Comparison of ENCODE assay signal across 24 mouse cellular contexts in the genomic region with DNA sequence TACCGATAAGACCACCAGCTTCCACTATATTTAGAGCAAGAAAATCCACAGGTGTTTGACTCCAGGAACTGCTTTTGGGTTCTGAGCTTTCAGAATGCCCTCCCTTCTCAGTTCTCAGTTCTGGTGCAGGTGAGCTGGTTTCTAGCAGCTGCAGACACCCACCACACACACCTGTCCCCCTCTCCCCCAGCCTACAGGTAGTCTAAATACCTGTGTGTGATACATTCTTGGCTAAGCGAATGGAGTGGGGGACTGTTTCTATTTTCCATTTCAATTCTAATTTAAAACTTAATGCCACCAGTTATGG. TPM values are rescaled to one million over a fixed set of nuclear protein-coding genes. Genes with fewer than 3 reads are reported as not detected.
DNase-seq lines count a peak whose midpoint lies in the region; ATAC-seq and TF ChIP-seq lines count a peak whose summit lies in the region.
"Had no signal": no experiment of that assay in that cellular context is flagged by ENCODE, and none has a peak within 500 bp of the region (broad histone marks: within the 10 kb centered on the region; RNA-seq: fewer than 3 reads in every experiment).

No protein-coding gene starts in this region.

- no peak overlapping the region for H3K9ac ChIP-seq in forebrain, postnatal 0 days
- H3K9ac ChIP-seq in heart, embryonic 13.5 days: no peak overlapping the region
- H3K9ac ChIP-seq in limb, embryonic 12.5 days (replicated peaks): no peak overlapping the region
- no peak overlapping the region for H3K9ac ChIP-seq in CH12.LX (ENCODE audit: insufficient read depth, low read depth)
- H3K9ac ChIP-seq: embryonic facial prominence, embryonic 15.5 days; kidney, embryonic 15.5 days; limb, embryonic 13.5 days; liver, embryonic 12.5 days; neural tube, embryonic 15.5 days; stomach, embryonic 15.5 days had no signal

- H3K9me3 ChIP-seq in forebrain, embryonic 10.5 days: no peaks in the 10 kb centered on the region
- no peaks in the 10 kb centered on the region for H3K9me3 ChIP-seq in forebrain, postnatal 0 days (ENCODE audit: low read length)
- H3K9me3 ChIP-seq in heart, embryonic 13.5 days: no peaks in the 10 kb centered on the region
- no peaks in the 10 kb centered on the region for H3K9me3 ChIP-seq in limb, embryonic 12.5 days
- H3K9me3 ChIP-seq in limb, embryonic 10.5 days (replicated peaks): no peaks in the 10 kb centered on the region
- H3K9me3 ChIP-seq in CH12.LX (replicated peaks; ENCODE audit: low read length): no peaks in the 10 kb centered on the region
- H3K9me3 ChIP-seq: embryonic facial prominence, embryonic 15.5 days; kidney, embryonic 15.5 days; limb, embryonic 13.5 days; liver, embryonic 12.5 days; midbrain, embryonic 10.5 days; neural tube, embryonic 15.5 days; stomach, embryonic 15.5 days had no signal

- peak overlapping the region; percentile 70; the same call in 1 of the 2 replicates for H3K27ac ChIP-seq in forebrain, embryonic 10.5 days
- no peak overlapping the region for H3K27ac ChIP-seq in forebrain, postnatal 0 days (ENCODE audit: low read depth, low read length)
- no peak overlapping the region; the same call in 1 of the 2 replicates for H3K27ac ChIP-seq in heart, embryonic 13.5 days (replicated peaks)
- 0 out of 2 replicates have a peak overlapping the region, but pooled peaks have one; percentile 31 for H3K27ac ChIP-seq in limb, embryonic 12.5 days
- no peak overlapping the region for H3K27ac ChIP-seq in limb, embryonic 10.5 days
- no peak overlapping the region for H3K27ac ChIP-seq in CH12.LX (ENCODE audit: insufficient read depth, low read depth)
- H3K27ac ChIP-seq: embryonic facial prominence, embryonic 15.5 days; hindbrain, postnatal 0 days; kidney, embryonic 15.5 days; limb, embryonic 13.5 days; liver, embryonic 12.5 days; neural tube, embryonic 15.5 days had no signal

- H3K79me2 ChIP-seq in CH12.LX (replicated peaks; ENCODE audit: control insufficient read depth, extremely low read depth, insufficient read depth, poor library complexity, severe bottlenecking): no peaks in the 10 kb centered on the region

- H3K4me3 ChIP-seq in forebrain, embryonic 10.5 days: no peak overlapping the region
- H3K4me3 ChIP-seq in forebrain, postnatal 0 days (ENCODE audit: low read depth, low read length): no peak overlapping the region
- no peak overlapping the region for H3K4me3 ChIP-seq in heart, embryonic 13.5 days
- no peak overlapping the region for H3K4me3 ChIP-seq in limb, embryonic 12.5 days (replicated peaks)
- H3K4me3 ChIP-seq in limb, embryonic 10.5 days: no peak overlapping the region
- H3K4me3 ChIP-seq in CH12.LX (replicated peaks in 1 of 3; ENCODE audit: low read depth in 2 of 3, low read length in 2 of 3, poor library complexity in 1 of 3): no peak overlapping the region
- H3K4me3 ChIP-seq: embryonic facial prominence, embryonic 15.5 days; kidney, embryonic 15.5 days; limb, embryonic 13.5 days; liver, embryonic 12.5 days; midbrain, embryonic 10.5 days; neural tube, embryonic 15.5 days; stomach, embryonic 15.5 days had no signal

- no peak overlapping the region for H3K4me2 ChIP-seq in forebrain, postnatal 0 days (ENCODE audit: low read depth)
- peak overlapping the region; percentile 57 for H3K4me2 ChIP-seq in heart, embryonic 13.5 days
- H3K4me2 ChIP-seq in limb, embryonic 12.5 days: peak overlapping the region; percentile 23; the same call in 1 of the 2 replicates
- H3K4me2 ChIP-seq in CH12.LX (ENCODE audit: insufficient read depth, low read depth, poor library complexity, severe bottlenecking): no peak overlapping the region
- H3K4me2 ChIP-seq: embryonic facial prominence, embryonic 15.5 days; liver, embryonic 12.5 days; neural tube, embryonic 15.5 days; stomach, embryonic 15.5 days had no signal

- no peak for TF ChIP-seq CTCF in forebrain, postnatal 0 days (IDR thresholded peaks at IDR 0.05; ENCODE audit: low read depth)
- no peak for TF ChIP-seq CTCF in CH12.LX (conservative IDR thresholded peaks at IDR 0.05 in 1 of 2, IDR thresholded peaks at IDR 0.05 in 1 of 2; ENCODE audit: low read depth in 2 of 2, low read length in 2 of 2)

- H3K36me3 ChIP-seq in forebrain, embryonic 10.5 days (replicated peaks): no peaks in the 10 kb centered on the region
- H3K36me3 ChIP-seq in forebrain, postnatal 0 days (ENCODE audit: insufficient read depth): no peaks in the 10 kb centered on the region
- H3K36me3 ChIP-seq in heart, embryonic 13.5 days: no peaks in the 10 kb centered on the region
- no peaks in the 10 kb centered on the region for H3K36me3 ChIP-seq in limb, embryonic 12.5 days
- H3K36me3 ChIP-seq in limb, embryonic 10.5 days: no peaks in the 10 kb centered on the region
- no peaks in the 10 kb centered on the region for H3K36me3 ChIP-seq in CH12.LX (replicated peaks in 1 of 2; ENCODE audit: control insufficient read depth in 1 of 2, insufficient read depth in 1 of 2, low read length in 1 of 2)
- H3K36me3 ChIP-seq: embryonic facial prominence, embryonic 15.5 days; kidney, embryonic 15.5 days; limb, embryonic 13.5 days; midbrain, embryonic 10.5 days; neural tube, embryonic 15.5 days; stomach, embryonic 15.5 days had no signal

- H3K27me3 ChIP-seq in forebrain, embryonic 10.5 days (ENCODE audit: poor library complexity, severe bottlenecking): no peaks in the 10 kb centered on the region
- H3K27me3 ChIP-seq in forebrain, postnatal 0 days (ENCODE audit: insufficient read depth, low read length): no peaks in the 10 kb centered on the region
- no peaks in the 10 kb centered on the region for H3K27me3 ChIP-seq in heart, embryonic 13.5 days (replicated peaks)
- H3K27me3 ChIP-seq in limb, embryonic 12.5 days: no peaks in the 10 kb centered on the region
- no peaks in the 10 kb centered on the region for H3K27me3 ChIP-seq in limb, embryonic 10.5 days (ENCODE audit: low read depth, poor library complexity, severe bottlenecking)
- no peaks in the 10 kb centered on the region for H3K27me3 ChIP-seq in CH12.LX (replicated peaks)
- H3K27me3 ChIP-seq: embryonic facial prominence, embryonic 15.5 days; kidney, embryonic 15.5 days; limb, embryonic 13.5 days; liver, embryonic 12.5 days; neural tube, embryonic 15.5 days; stomach, embryonic 15.5 days had no signal

- no peak; the same call in 1 of the 2 replicates for TF ChIP-seq RAD21 in CH12.LX (IDR thresholded peaks at IDR 0.05; ENCODE audit: low read depth, low read length)

- H3K4me1 ChIP-seq in forebrain, embryonic 10.5 days: peaks cover 24% of the 10 kb centered on the region
- H3K4me1 ChIP-seq in forebrain, postnatal 0 days (ENCODE audit: insufficient read depth): no peaks in the 10 kb centered on the region
- peaks cover 16% of the 10 kb centered on the region for H3K4me1 ChIP-seq in heart, embryonic 13.5 days
- peaks cover 20% of the 10 kb centered on the region for H3K4me1 ChIP-seq in limb, embryonic 12.5 days (replicated peaks)
- H3K4me1 ChIP-seq in limb, embryonic 10.5 days: peaks cover 17% of the 10 kb centered on the region
- peaks cover 16 to 30% of the 10 kb centered on the region in 2 experiments for H3K4me1 ChIP-seq in CH12.LX (ENCODE audit: control insufficient read depth in 1 of 2, insufficient read depth in 2 of 2)

- WGBS in forebrain, embryonic 10.5 days: 63% methylated on average over 2 of the region's 2 CpGs
- WGBS in forebrain, postnatal 0 days: 64% methylated on average over 2 of the region's 2 CpGs
- WGBS in heart, embryonic 13.5 days: 53% methylated on average over 2 of the region's 2 CpGs
- WGBS in limb, embryonic 12.5 days: 63% methylated on average over 2 of the region's 2 CpGs
- 63% methylated on average over 2 of the region's 2 CpGs for WGBS in limb, embryonic 10.5 days

- no peak for DNase-seq in forebrain, embryonic 10.5 days (ENCODE audit: extremely low spot score, low spot score)
- no peak for DNase-seq in forebrain, postnatal 0 days
- DNase-seq in heart, postnatal 14 days: no peak
- DNase-seq in limb, embryonic 10.5 days (ENCODE audit: low spot score): no peak
- DNase-seq in CH12.LX (ENCODE audit: extremely low read depth): no peak
- DNase-seq: adrenal gland, postnatal 14 days; cerebellum, adult 8-10 months; cerebellum, postnatal 36 days; layer of hippocampus, postnatal 36 days; lung, adult 2 months; right cerebral cortex, adult 18-20 months; right cerebral cortex, postnatal 4 days; thymus, adult 18-20 months; thymus, postnatal 36 days had no signal

- in situ Hi-C loops in CH12.LX (cut with MboI; ENCODE audit: low pct_ligation_motif_present, low pct_unique_long_range_greater_than_20kb, low sequenced_read_pairs): no loop called here

- TF ChIP-seq EP300 in CH12.LX (IDR thresholded peaks at IDR 0.05; ENCODE audit: low read length): 0 out of 2 replicates have a peak, but pooled peaks have one; percentile 42

- TF ChIP-seq POLR2A in CH12.LX (IDR thresholded peaks at IDR 0.05; ENCODE audit: low read depth, low read length): no peak

- dilution Hi-C loops in CH12.LX (cut with MboI; ENCODE audit: extremely low pct_ligation_motif_present, extremely low pct_unique_long_range_greater_than_20kb, low sequenced_read_pairs): no loop called here

- no peak for ATAC-seq in forebrain, postnatal 0 days
- ATAC-seq in heart, embryonic 13.5 days (ENCODE audit: extremely low read depth, insufficient number of reproducible peaks, low FRiP score, low TSS enrichment): no peak
- ATAC-seq in limb, embryonic 12.5 days (ENCODE audit: insufficient number of reproducible peaks, insufficient read depth, low FRiP score, low TSS enrichment, low read depth): no peak
- ATAC-seq: liver, embryonic 12.5 days had no signal

- intact Hi-C loops in heart, postnatal 14 days (cut with DNase I): no loop called here

TF ChIP-seq in CH12.LX, 34 proteins besides CTCF, POLR2A, EP300 and RAD21 (continues in another document):
- TF ChIP-seq TCF12 (IDR thresholded peaks at IDR 0.05; ENCODE audit: low read depth, low read length) (peak; percentile 92), MAZ (IDR thresholded peaks at IDR 0.05; ENCODE audit: low read depth, low read length) (no peak), MYC (IDR thresholded peaks at IDR 0.05; ENCODE audit: low read depth, low read length) (no peak), MEF2A (IDR thresholded peaks at IDR 0.05; ENCODE audit: borderline replicate concordance, low read depth, low read length) (0 out of 2 replicates have a peak, but pooled peaks have one; percentile 52), SMC3 (IDR thresholded peaks at IDR 0.05; ENCODE audit: low read depth, low read length) (no peak)

RNA-seq across cellular contexts. Expression of a gene that starts 25.2 kb away (rescaled TPM):
- polyA plus RNA-seq in forebrain, embryonic 10.5 days (2016; fragmentation: Nextera tagmentation; extraction: Ambion mirVana): 1.7 and 2.1 TPM in 2 replicates
- 1.9 and 2.0 TPM in 2 replicates for total RNA-seq in forebrain, postnatal 0 days (2014; rRNA removed)
- 0.69 and 1.1 TPM in 2 replicates for polyA plus RNA-seq in forebrain, postnatal 0 days (2015; fragmentation: Nextera tagmentation; extraction: Ambion mirVana)
- polyA plus RNA-seq in heart, embryonic 13.5 days (2015; fragmentation: Nextera tagmentation; extraction: Ambion mirVana): 17.4 and 31.3 TPM in 2 replicates
- total RNA-seq in heart, postnatal 14 days (2021): 100 to 1,000 TPM in 1 of 2 experiments, 10 to 100 TPM in 1; 87.7 to 105 TPM
- 6.0 and 6.9 TPM in 2 replicates for polyA plus RNA-seq in limb, embryonic 12.5 days (2016; fragmentation: Nextera tagmentation; extraction: Ambion mirVana)
- polyA plus RNA-seq in limb, embryonic 10.5 days (2016; fragmentation: Nextera tagmentation; extraction: Ambion mirVana): 1.0 and 2.0 TPM in 2 replicates
- total RNA-seq in CH12.LX (2012; rRNA removed): 12.3 and 18.6 TPM in 2 replicates
- total RNA-seq in CH12.LX (2014; rRNA removed): 9.5 and 10.6 TPM in 2 replicates
- 16.0 and 18.7 TPM in 2 replicates for polyA plus RNA-seq in CH12.LX (2012; ENCODE audit: insufficient read length, low read depth)

Comparison
In these comparisons a context has a peak if more than half of its experiments do, and no peak if none do; other contexts are left out.
1. H3K27ac ChIP-seq: peak in forebrain, embryonic 10.5 days (single experiment) and limb, embryonic 12.5 days (single experiment); none in forebrain, postnatal 0 days (single experiment), heart, embryonic 13.5 days (single experiment), limb, embryonic 10.5 days (single experiment) and CH12.LX (single experiment).
2. H3K4me2 ChIP-seq: peak in heart, embryonic 13.5 days (single experiment) and limb, embryonic 12.5 days (single experiment); none in forebrain, postnatal 0 days (single experiment) and CH12.LX (single experiment).